Mouse (Mus musculus) E14TG2a.4 (cell line): Measurements from ENCODE around the gene Luzp1.

ENCODE experiments used
- CTCF ChIP-seq: conservative IDR thresholded peaks from 2 replicates; pipeline ENCODE4 v1.5.1; 2014; ENCODE audit warnings: low read length
- NANOG ChIP-seq: IDR thresholded peaks from 2 replicates; pipeline ENCODE4 v1.6.1; 2014; ENCODE audit warnings: borderline replicate concordance, low read length, mixed read lengths
- POU5F1 ChIP-seq: IDR thresholded peaks from 2 replicates; pipeline ENCODE4 v1.6.1; 2014; ENCODE audit warnings: low read length, borderline replicate concordance

DNA sequence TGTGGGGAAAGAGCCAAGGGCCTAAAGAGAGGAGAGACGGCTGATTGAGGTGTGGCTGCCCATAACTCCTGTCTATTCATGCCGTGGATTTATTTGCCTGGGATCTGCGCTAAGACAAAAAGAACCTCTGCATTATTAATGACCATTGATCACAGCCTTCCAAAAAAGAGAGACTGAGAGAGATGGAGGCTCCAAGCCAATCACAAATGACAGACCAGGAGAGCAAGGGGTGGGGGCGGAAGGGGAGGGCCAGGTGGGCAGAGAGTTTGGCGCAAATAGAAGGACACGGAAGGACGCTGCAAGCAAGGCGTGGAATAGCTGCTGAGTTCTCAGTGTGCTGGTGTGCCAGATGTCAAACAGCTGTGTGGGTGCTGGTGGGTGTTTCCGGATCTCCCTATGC, 46.3 kb upstream of the Luzp1 start, which contains the start of gene Htr1d:
- TF ChIP-seq CTCF (no peak), POU5F1 (no peak), NANOG (no peak)
